Mouse (Mus musculus) CD8-positive naive resting alpha-beta T cell, adult 2 months (primary cell): ENCODE data around the gene Huwe1.

Source experiments
- DNase-seq, 2 experiments: peaks; one replicate each; pipeline ENCODE4 v3.0.0; 2022; ENCODE audit warnings: low read depth in 2 of 2, low spot score in 2 of 2

Gene Huwe1

DNA sequence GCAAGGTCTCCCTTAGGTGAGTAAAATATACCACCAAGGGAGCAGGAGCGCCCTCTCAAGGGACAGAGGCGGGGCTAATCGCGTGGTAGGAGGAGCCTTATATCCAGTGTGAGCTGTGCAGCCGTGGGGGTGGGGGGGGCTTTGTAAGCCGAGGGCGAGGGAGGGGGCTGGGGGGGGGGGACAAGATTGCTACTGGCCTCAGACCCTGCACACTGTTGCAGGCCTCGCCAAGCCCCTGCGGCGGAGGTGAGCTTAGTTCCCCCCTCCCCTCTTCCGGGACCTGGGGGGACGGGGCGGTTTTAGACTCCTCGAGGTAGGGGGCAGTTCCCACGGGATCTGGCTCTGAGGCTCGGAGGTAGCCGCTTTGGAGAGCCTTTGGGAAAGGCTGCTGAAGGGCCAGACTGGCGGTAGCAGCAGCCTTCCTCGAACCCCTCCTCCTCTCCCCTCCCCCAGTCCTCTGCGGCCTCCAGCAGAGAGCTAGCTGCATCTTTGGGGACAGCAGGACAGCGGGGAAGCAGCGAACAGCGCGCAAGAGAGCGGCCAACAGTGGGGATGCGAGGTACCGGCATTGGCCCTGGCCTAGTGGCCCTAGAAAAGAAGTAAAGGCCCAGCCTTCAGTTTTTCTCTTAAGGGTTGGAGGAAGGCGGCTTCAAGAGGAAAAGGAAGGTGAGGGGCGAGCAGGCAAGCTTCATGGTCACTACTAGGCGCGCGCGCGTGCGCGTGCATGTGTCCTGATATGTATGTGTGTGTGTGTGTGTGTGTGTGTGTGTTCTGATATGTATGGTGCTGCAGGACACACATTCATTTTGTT, at the start of gene Huwe1:
Gene Huwe1, plus strand, starts transcription at position 107 of the 811 bp plus-strand sequence.
- DNase-seq = peak; percentile 20 to 37

DNA sequence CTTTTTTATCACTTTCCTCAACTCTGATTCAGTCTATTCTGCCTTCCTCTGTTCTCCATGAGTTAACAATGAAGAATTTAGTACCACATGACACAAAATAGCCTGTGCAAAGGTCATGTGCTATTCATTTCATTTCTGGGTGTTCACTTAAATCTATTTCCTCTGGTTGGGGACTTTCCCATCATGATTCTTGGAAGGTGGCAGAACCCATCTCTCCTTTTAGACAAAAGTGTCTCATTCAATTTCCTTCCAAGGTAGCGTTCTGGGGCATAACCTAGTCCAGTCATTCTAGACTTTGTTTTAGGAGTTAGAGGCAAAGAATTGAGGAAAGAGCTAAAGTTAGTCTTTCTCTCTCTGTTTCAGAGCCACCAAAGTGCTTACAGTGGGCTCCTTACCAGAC, 20.3 kb upstream of the Huwe1 start:
- DNase-seq = no peak

DNA sequence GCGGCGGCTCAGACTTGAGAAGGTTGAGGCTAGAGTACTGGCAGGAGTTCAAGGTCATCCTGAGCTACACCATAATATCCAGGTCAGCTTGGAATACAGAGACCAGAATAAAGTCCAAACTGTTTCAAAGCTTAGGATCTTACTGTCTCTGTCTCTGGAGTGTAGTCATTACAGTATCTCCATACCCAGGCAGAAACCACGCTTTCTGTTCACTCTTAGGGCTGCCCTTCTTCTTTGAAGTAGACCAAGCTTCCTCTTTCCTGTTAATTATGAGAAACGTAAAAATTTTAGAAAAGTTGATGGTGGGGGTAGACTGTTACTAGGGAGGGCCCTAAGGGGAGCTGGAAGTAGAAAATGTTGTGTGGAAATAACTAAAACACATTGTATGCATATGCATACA, 17.7 kb upstream of the Huwe1 start:
- no peak for DNase-seq

DNA sequence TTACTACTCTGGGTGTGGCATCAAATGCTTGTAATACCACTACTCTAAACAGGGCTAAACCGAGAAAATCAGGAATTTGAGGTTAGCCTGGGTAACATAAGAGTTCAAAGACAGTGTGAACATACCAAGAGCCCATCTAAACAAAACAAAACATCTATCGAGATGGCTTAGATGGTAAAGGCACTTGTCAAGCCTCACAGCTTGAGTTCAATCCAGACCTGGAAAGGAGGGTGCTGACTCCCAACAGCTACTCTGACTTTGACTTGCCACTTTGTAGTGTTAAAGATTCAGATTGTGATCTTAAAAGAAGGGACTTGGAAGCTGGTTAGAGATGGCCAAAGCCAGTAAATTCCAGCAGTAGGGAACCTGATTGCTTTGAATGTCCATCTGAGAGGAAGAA, 7.8 kb upstream of the Huwe1 start:
- no peak for DNase-seq

DNA sequence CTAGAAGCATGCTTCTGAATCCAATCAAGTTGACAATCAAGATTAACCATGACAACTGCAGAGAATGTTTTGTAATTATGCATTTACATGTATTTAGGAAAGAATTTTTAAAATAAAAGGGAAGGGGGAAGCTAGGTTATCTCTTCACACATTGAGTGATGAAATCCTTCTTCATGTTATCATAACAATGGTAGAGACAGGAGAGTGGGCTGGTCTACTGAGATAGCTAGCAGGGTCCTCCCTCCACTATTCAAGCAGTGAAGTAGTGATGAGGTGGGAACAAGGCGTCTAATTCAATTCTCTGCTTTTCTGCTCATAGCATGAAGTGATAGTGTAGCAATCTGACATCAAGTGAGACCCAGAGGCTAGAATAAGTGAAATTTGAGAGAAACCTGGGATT, 2.6 kb upstream of the Huwe1 start:
- no peak for DNase-seq

DNA sequence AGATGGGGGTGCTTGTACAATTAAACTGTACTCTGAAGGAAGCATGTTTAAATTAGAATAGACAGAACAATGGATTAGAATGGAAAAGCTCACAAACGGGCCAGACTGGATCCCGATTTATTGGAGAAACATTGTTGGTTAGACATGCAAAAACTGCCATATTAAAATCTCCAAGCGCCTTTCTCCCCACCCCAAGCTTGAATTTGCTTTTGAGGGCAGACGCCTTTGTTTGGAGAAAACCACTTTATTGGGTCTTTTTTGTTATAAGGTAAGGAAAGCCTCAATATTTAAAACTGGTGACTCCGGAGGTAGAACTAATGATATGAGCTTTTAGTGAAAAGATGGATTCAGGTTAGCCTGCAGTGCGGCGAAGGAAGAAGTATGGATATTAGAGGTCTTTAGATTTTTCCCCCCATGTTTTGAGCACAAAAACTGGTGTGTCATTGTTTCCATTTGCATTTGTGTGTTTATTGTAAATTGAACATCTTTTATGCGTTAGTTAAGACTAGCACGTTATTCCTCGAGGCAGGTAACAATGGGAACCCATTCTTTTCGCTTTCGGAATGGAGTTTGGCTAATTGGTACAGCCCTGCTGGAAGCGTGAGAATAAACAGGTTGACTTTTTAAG, 1.8 kb downstream of the Huwe1 start:
- no peak for DNase-seq

DNA sequence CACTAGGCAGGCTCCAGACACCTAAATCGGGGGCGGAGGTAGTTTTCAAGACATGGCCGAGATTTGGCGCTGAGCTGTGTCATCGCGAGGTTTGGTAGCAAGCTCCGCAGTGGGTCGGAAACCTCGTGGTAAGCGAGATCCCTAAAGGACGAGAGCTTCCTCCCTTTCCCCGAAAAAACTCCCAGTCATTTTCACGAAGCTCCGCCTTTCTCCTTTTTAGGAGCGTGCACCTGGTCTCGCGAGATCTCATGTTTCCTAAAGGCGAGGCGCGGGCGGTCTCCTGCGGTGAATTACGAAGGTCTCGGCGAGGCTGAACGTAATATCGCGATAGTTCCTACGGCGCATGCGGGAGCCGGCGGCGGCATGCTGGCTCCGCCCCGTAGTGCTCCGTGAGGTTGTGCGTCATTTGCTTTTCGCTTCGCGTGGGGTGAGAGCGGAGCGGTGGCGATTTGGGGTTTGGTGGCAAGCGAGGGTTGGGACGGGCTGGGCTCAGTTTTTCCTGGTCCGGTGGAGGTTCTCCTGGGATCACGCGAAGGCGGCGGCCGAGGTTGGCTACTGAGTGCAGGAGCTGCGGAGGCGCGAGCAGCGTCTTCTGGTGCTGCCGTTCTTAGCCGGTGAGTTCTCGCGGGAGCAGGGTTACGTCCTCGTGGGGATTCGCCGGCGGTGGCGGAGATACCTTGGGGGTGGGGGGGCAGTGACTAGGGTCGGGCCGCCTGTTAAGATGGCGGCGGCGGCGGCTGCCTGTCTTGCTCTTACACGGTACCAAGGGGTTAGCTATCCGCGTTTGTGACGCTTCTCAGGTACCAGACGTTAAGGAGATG, 2.6 kb downstream of the Huwe1 start:
- DNase-seq = peak; percentile 89 to 92

DNA sequence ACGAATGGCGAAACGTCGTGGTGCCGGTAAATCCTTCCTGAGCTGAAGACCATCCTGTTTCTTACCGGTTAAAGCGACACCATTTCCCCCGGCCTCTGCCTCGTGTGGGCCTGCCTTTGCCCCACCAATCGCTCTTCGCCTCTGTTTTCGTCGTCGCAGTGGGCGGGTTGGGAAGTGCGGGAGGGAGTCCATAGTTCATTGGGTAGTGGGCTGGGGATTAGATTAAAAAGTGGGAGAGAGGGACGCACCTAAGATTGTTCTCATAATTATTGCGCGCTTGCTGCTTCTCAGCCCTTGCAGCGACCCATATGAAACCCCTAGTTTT, 3.1 kb downstream of the Huwe1 start:
- DNase-seq = peak in 1 of 2 experiments; percentile 49

DNA sequence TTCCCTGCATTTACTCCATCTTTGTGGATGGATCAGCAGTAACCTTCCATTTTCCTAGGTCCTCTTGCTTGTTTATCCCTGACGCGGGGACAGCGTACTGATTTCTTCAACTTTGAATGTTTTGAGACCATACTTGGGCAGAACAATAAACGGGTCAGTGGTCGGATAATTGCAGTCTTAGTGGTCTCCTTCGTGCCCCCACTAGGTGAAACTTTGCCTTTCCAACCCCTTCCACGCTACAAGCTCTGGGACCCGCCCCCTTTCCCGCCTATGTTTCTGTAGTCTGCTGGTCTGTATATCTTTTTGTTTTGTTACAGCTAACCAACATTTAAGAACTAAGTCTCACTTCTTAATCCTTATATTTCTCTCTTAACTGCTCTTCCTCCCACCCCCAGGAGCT, 3.8 kb downstream of the Huwe1 start:
- DNase-seq = no peak

DNA sequence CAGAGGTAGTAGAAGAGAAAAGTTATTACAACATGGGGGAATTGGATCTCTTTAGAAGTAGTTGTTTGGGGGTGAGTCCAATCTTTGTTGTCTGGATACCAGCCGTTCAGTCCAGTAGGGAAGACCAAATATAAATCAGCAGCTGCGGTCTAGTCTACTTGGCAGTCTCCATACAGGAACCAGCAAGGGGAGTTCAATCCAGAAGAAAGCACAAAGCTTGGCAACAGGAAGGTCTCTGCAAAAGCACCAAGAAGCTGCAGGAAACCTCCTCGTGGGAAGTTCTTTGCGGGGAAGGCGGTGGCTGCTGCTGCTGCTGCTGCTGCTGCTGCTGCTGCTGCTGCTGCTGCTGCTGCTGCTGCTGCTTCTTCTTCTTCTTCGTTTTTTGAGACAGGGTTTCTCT, 10.9 kb downstream of the Huwe1 start:
- DNase-seq = no peak

DNA sequence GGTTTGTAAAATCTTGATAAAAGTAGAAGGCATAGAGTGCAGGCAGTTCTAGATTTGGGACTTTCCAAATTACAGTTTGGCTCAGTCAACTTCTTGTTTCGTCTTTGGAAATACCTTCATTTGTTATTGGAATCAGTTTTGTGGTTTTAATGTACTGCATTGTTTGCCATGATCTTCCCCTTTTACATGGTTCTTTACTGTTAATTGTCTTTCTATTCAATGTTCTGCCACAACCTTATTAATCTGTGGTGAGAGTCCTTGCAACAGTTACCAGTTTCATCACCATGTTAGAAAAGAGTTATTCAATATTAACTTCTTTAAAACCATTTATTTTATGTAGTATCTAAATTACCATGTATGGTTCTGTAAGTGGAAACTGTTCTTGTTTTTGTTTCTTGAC, 13.0 kb downstream of the Huwe1 start:
- DNase-seq = no peak

DNA sequence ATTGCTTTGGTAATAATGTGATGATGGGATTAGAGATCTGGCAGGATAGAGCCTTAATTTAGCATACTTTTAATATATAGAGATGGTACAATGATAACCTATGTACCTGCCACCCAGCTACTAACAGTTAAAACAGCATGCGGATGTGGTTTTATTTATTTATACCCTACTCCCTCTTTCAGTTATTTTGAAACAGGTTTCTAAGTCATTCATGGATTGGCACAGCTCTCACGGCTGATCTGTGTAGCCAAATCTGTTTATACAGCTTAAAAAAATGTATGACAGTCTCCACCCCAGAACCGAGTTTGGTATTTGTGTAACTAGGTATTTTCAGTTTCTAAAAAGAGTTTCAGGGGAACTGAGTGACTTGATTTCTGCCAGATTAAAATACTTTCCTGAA, 17.1 kb downstream of the Huwe1 start:
- no peak for DNase-seq

DNA sequence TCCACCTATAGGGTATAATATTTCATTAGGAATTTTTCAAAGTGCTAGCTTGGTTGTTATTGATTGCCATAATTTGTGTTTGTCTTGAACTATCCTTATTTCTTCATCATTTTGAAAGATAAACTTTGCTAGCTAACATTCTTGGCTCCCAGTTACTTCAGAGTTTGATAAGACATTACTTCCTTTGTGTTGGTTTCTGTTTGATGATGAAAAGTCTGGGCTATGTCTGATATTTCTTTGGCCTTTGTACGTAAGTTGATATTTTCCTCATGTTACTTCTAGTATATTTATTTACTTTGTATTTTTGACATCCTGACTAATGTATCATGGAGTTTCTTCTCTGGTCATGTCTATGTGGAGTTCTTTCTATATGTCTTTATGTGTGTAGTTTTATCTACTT, 28.4 kb downstream of the Huwe1 start:
- no peak for DNase-seq

DNA sequence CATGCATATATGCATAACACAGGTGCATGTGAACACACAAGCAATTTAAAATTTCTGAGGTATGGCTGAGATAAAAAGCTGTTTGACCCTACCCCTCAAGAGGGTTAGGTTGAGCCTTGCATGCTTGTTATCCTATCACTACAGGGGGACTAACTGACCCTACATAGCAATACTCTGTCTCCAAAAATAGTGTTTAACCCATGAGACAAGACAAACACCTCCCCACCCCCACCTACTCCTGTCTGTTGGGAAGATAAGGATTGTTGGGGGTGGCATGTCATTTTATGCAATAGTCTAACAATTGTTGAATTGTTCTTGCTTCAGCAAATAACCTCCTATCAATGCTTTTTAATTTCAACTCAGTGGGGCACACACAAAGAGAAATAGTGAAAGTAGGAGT, 30.7 kb downstream of the Huwe1 start:
- DNase-seq = no peak

DNA sequence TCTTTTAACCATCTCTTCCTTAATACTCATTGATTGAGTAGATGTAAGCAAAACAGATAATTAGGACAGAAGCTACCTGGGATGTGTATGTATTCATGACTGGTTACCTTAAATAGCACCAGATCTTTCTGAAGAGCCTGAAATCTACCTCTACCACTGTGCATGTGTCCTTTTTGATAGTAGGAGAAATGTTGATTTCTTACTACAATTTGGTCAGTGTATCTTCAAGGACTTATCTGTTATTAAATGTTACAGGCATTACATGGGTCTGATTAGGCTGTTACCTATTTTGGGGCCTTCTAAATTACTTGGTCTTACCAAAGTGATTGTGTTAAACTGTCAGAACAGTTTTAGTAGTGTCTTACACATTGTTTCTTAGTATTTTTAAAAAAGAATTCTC, 32.4 kb downstream of the Huwe1 start:
- DNase-seq = no peak

DNA sequence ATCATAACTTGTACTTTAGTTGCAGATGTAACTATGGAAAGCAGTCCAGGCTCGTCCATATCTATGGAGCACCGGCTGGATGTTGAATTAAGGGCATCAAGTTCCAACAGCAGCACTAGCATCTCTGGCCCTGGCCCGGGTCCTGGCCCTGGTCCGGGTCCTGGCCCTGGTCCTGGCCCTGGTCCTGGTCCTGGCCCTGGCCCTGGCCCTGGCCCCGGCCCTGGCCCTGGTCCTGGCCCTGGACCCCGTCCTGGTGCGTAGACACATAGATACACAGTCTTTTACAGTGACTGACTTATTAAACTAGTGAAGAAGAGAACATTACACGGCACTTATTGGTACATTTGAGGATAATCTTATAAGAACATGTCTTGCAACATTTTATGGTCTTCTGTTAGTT, 58.8 kb downstream of the Huwe1 start:
- no peak for DNase-seq

DNA sequence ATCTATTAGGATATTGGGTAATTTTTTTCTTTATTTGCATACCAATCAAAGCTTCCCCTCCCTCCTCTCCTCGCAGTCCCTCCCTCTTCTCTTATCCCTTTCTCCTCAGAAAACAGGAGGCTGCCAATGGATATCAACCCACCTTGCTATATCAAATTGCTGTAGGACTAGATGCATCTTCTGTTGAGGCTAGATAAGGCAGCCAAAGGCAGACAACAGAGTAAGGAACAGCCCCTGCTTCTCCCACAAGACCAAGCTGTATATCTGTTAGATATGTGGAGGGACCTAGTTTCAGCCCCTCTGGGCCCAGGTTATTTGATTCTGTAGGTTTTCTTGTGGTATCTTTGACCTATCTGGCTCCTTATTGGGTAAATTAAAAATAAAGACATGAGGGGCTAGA, 110.1 kb downstream of the Huwe1 start:
- no peak for DNase-seq

DNA sequence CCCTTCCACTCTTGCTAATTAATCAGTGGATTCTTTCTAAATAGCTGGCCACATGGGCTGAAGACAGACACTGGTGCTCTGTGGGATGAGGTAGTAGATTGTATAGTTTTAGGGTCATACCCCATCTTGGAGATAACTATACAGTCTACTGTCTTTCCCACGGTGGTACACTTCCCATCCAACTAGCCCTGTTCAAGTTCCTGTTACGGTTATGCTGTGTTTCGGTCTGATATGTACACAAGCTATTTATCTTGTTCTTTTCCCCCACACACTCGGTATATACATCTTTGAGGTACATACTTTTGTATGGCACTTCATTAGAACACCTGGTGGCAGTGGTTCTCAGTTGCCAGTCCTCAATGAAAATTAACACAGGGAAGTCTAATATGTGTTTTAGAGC, 111.7 kb downstream of the Huwe1 start:
- no peak for DNase-seq

DNA sequence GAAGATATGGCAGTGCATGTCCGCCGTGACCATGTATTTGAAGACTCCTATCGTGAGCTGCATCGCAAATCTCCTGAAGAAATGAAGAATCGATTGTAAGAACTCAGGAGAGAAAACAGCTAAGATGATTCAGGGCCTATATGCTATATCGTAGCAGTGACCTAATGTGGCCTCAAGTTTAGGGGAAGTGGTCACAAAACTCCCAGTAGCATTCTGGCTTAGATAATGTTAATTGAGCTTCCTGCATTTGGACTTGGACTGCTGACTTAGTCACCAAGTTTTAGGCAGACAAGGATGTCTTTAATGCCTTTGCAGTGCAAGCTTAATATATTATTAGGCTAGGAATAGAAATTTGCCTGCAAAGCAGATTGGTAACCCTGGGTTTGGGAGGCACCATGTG, 128.8 kb downstream of the Huwe1 start:
- no peak for DNase-seq

DNA sequence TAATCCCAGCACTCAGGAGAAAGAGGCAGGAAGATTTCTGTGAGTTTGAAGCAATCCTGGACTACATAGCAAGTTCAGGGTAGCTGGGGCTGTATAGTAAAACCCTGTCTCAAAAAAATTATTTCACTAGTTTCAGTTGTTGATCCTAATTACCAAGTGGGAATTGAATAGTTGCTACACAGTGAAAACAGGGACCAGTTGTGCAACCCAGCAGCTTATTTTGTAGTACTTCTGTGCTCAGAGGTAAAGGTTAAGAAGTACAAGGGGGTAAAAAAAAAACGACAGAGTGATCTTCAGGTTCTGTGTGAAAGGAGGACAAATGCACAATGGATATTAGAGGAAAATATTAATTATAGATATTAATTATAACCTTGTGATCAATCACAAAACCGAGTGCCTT, 138.2 kb downstream of the Huwe1 start:
- DNase-seq = no peak

DNA sequence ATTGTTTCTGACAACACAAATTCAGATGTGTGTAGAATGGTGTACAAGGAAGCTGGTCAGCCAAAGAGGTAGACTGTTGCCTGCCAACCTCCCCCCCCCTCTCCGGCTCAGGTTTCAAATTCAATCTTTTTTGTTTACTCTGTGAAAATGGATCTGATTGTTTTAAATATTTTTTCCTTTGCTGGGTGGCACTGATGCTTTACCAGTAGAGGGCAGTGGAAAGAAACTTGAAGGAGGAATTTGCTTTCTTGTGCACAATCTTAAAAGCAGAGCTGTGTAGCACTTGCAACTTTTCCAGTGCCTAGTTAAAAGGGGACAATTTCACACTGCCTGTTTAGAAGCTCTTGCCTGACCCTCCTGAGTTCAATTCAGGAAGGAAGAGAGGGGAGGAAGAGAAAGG, 146.4 kb downstream of the Huwe1 start:
- no peak for DNase-seq

DNA sequence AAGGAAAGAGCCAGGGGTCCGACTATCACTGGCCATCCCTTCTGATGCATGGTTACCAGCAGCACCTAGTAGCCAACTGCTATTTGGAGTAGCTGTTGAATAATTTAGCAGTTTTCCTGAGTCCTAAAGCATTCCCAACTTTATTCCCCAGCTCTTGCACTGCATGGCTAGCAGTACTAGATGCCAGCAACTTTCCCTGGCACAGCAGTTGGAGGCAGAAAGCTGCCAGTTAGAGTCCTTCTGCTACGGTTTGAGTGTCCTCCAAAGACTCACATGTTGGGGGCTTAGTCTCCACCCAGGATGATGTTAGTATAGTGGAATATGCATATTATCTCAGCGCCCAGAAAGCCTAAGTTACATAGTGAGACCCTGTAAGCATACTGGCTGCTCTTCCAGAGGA, 147.2 kb downstream of the Huwe1 start:
- DNase-seq = no peak
